25 mouse cellular contexts compared by ENCODE assay signal in the genomic region with DNA sequence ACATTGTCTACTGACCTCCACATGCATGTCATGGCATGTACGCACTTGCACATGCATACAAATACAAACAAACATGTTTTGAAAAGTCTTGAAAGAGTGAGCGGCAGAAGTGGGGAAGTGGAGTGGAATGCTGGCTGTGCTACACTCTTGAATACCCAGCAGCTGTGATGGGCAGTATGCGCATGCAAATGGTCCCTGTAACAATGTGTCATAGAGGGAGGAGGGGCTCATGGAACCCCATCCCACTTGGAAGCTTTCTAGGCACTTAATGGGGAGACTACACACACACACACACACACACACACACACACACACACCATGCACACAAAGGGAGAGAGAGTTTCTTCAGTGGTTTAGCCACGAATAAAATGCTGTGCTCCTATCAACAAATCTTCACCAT. TPM values are rescaled to one million over a fixed set of nuclear protein-coding genes. Genes with fewer than 3 reads are reported as not detected.
"Had no signal": no experiment of that assay in that cellular context is flagged by ENCODE, and none has a peak within 500 bp of the region (broad histone marks: within the 10 kb centered on the region; RNA-seq: fewer than 3 reads in every experiment).

No protein-coding gene starts in this region.

- DNase-seq: gastrocnemius, adult 2 months; gastrocnemius, postnatal 10 days; gastrocnemius, postnatal 25 days; heart, adult 18-20 months; heart, postnatal 10 days; heart, postnatal 4 days; kidney, adult 18-20 months; kidney, adult 8-10 months; kidney, postnatal 10 days; kidney, postnatal 25 days; kidney, postnatal 4 days; layer of hippocampus, adult 9-11 months; layer of hippocampus, postnatal 36 days; left cerebral cortex, postnatal 4 days had no signal

- ATAC-seq: hindbrain, embryonic 16.5 days; inflammation-experienced regulatory T-cells, adult 6 months; intestine, embryonic 15.5 days; intestine, postnatal 0 days; liver, embryonic 12.5 days had no signal

- H3K4me3 ChIP-seq: gastrocnemius, adult 2 months; heart, embryonic 10.5 days; heart, embryonic 12.5 days; hindbrain, embryonic 12.5 days; intestine, embryonic 15.5 days; limb, embryonic 13.5 days; limb, embryonic 15.5 days; liver, embryonic 12.5 days had no signal

- H3K27me3 ChIP-seq: heart, embryonic 12.5 days; hindbrain, embryonic 12.5 days; intestine, embryonic 15.5 days; limb, embryonic 13.5 days; limb, embryonic 15.5 days; liver, embryonic 12.5 days had no signal

- H3K27ac ChIP-seq: gastrocnemius, adult 2 months; heart, embryonic 10.5 days; hindbrain, embryonic 12.5 days; intestine, embryonic 15.5 days; limb, embryonic 13.5 days; limb, embryonic 15.5 days; liver, embryonic 12.5 days; liver, embryonic 14.5 days had no signal

- H3K36me3 ChIP-seq: heart, embryonic 10.5 days; heart, embryonic 12.5 days; hindbrain, embryonic 12.5 days; intestine, embryonic 15.5 days; limb, embryonic 13.5 days; limb, embryonic 15.5 days; liver, embryonic 12.5 days had no signal

- H3K9me3 ChIP-seq: heart, embryonic 10.5 days; hindbrain, embryonic 12.5 days; intestine, embryonic 15.5 days; limb, embryonic 13.5 days; limb, embryonic 15.5 days; liver, embryonic 12.5 days had no signal

- H3K4me1 ChIP-seq: intestine, embryonic 15.5 days; limb, embryonic 13.5 days; limb, embryonic 15.5 days; liver, embryonic 12.5 days had no signal

- H3K4me2 ChIP-seq: heart, embryonic 12.5 days; hindbrain, embryonic 12.5 days; intestine, embryonic 15.5 days; limb, embryonic 13.5 days; limb, embryonic 15.5 days; liver, embryonic 12.5 days had no signal

- H3K9ac ChIP-seq: heart, embryonic 12.5 days; hindbrain, embryonic 12.5 days; intestine, embryonic 15.5 days; limb, embryonic 13.5 days; limb, embryonic 15.5 days; liver, embryonic 12.5 days; liver, embryonic 14.5 days had no signal

RNA-seq across cellular contexts. Expression of a gene that starts 39.9 kb away (rescaled TPM):
- polyA plus RNA-seq: inflammation-experienced regulatory T-cells, adult 6 months had no signal
